Mouse (Mus musculus): Measurements from ENCODE around the gene Riox1.

- no peak for TF ChIP-seq CTCF (IDR thresholded peaks at IDR 0.05; ENCODE audit: control insufficient read depth, insufficient read depth, insufficient read length)
- no peak for TF ChIP-seq MAX (IDR thresholded peaks at IDR 0.05)
- TF ChIP-seq USF1 (IDR thresholded peaks at IDR 0.05; ENCODE audit: low read depth), result no peak
- TF ChIP-seq MYOD1 (IDR thresholded peaks at IDR 0.05; ENCODE audit: control insufficient read depth, insufficient read length, low read depth), result no peak
- no peak for TF ChIP-seq CEBPB (IDR thresholded peaks at IDR 0.05; ENCODE audit: low read depth)
- TF ChIP-seq FOSL1 (IDR thresholded peaks at IDR 0.05; ENCODE audit: insufficient read depth, low read length, poor library complexity, severe bottlenecking), result no peak
Observed at GRCm38 (mm10) chr12:84000418-84000817, 50.0 kb downstream of the Riox1 start.
